17 mouse cellular contexts compared by ENCODE assay signal in genomic region chr9:62668503-62668902, GRCm38 (mm10). TPM values are rescaled to one million over a fixed set of nuclear protein-coding genes. Genes with fewer than 3 reads are reported as not detected.
"Had no signal": no experiment of that assay in that cellular context is flagged by ENCODE, and none has a peak within 500 bp of the region (broad histone marks: within the 10 kb centered on the region; RNA-seq: fewer than 3 reads in every experiment).

No protein-coding gene starts in this region.

- H3K27ac ChIP-seq: intestine, embryonic 15.5 days; left cerebral cortex, adult 2 months; limb, embryonic 12.5 days; liver, embryonic 14.5 days; midbrain, embryonic 12.5 days; neural tube, embryonic 13.5 days had no signal

- H3K27me3 ChIP-seq: intestine, embryonic 15.5 days; midbrain, embryonic 12.5 days; neural tube, embryonic 13.5 days had no signal

- H3K9ac ChIP-seq: intestine, embryonic 15.5 days; limb, embryonic 12.5 days; liver, embryonic 14.5 days; midbrain, embryonic 12.5 days; neural tube, embryonic 13.5 days had no signal

- H3K36me3 ChIP-seq: intestine, embryonic 15.5 days; limb, embryonic 12.5 days; midbrain, embryonic 12.5 days; neural tube, embryonic 13.5 days had no signal

- DNase-seq: kidney, adult 2 months; kidney, postnatal 14 days; lung, adult 18-20 months; lung, postnatal 4 days; retina, postnatal 1 day; right cerebral cortex, postnatal 4 days; spleen, adult 18-20 months; thymus, adult 18-20 months; thymus, postnatal 14 days had no signal

- H3K4me2 ChIP-seq: intestine, embryonic 15.5 days; limb, embryonic 12.5 days; midbrain, embryonic 12.5 days; neural tube, embryonic 13.5 days had no signal

- H3K9me3 ChIP-seq: intestine, embryonic 15.5 days; limb, embryonic 12.5 days; midbrain, embryonic 12.5 days; neural tube, embryonic 13.5 days had no signal

- H3K4me3 ChIP-seq: intestine, embryonic 15.5 days; left cerebral cortex, adult 2 months; limb, embryonic 12.5 days; midbrain, embryonic 12.5 days; neural tube, embryonic 13.5 days had no signal

- ATAC-seq: intestine, embryonic 15.5 days; midbrain, embryonic 16.5 days had no signal

- H3K4me1 ChIP-seq: intestine, embryonic 15.5 days; midbrain, embryonic 12.5 days had no signal

RNA-seq across cellular contexts. Expression of gene Itga11, which starts 9.1 kb away (rescaled TPM):
- total RNA-seq: megakaryocyte-erythroid progenitor cell, adult 5-6 weeks had no signal
